28 mouse cellular contexts compared by ENCODE assay signal in the genomic region with DNA sequence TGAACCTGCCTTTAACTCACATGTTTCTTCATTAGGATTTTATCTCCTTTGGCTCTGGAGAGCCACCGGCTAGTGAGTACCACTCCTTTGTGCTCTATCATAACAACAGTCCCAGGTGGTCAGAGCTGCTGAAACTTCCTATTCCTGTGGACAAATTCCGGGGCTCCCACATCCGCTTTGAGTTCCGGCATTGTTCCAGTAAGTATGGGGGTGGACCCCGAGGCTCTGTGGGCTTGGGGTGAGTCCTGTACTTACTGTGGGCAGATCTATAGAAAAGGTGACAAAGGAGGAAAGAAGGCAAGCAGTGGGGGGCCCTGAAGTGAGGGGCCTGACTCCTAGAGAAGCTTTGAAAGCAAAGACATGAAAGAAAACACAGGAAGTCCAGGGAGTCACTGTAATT.
DNase-seq lines count a peak whose midpoint lies in the region; ATAC-seq and TF ChIP-seq lines count a peak whose summit lies in the region.
"Had no signal": no experiment of that assay in that cellular context is flagged by ENCODE, and none has a peak within 500 bp of the region (broad histone marks: within the 10 kb centered on the region; RNA-seq: fewer than 3 reads in every experiment).

No protein-coding gene starts in this region.

- ATAC-seq in forebrain, embryonic 16.5 days: no peak
- ATAC-seq: forebrain, embryonic 13.5 days; forebrain, postnatal 0 days; hindbrain, postnatal 0 days; inflammation-experienced regulatory T-cells, adult 6 months; intestine, embryonic 16.5 days had no signal

- no peak overlapping the region for H3K9ac ChIP-seq in forebrain, embryonic 16.5 days (replicated peaks; ENCODE audit: low read depth, low read length)
- H3K9ac ChIP-seq: embryonic facial prominence, embryonic 13.5 days; forebrain, embryonic 13.5 days; forebrain, postnatal 0 days; heart, embryonic 13.5 days; hindbrain, embryonic 13.5 days had no signal

- H3K4me2 ChIP-seq in forebrain, embryonic 16.5 days (ENCODE audit: low read length): no peak overlapping the region
- H3K4me2 ChIP-seq: embryonic facial prominence, embryonic 13.5 days; forebrain, embryonic 13.5 days; heart, embryonic 13.5 days; hindbrain, embryonic 13.5 days had no signal

- TF ChIP-seq CTCF in E14TG2a.4 (conservative IDR thresholded peaks at IDR 0.05; ENCODE audit: low read length): no peak

- 37% methylated on average over 5 of the region's 5 CpGs for WGBS in forebrain, embryonic 10.5 days
- WGBS in forebrain, embryonic 16.5 days: 26% methylated on average over 5 of the region's 5 CpGs

- no peak for DNase-seq in forebrain, embryonic 10.5 days (ENCODE audit: extremely low spot score, low spot score)
- peak; percentile 95 for DNase-seq in R1 (ENCODE audit: low read depth, low spot score)
- DNase-seq in kidney, adult 11 months: no peak
- no peak for DNase-seq in cerebellum, postnatal 10 days
- DNase-seq: adrenal gland, adult 2 months; adrenal gland, postnatal 14 days; cerebellum, adult 11 months; cerebellum, adult 2 months; cerebellum, adult 9-11 months; cerebellum, postnatal 36 days; embryo, embryonic 11 days; forebrain, postnatal 0 days; gastrocnemius, adult 2 months; gastrocnemius, postnatal 14 days; heart, adult 2 months; kidney, adult 2 months had no signal

- no peaks in the 10 kb centered on the region for H3K27me3 ChIP-seq in forebrain, embryonic 10.5 days (ENCODE audit: poor library complexity, severe bottlenecking)
- H3K27me3 ChIP-seq in forebrain, embryonic 16.5 days (replicated peaks; ENCODE audit: control insufficient read depth, insufficient read depth, low read length): no peaks in the 10 kb centered on the region
- H3K27me3 ChIP-seq in E14TG2a.4 (ENCODE audit: insufficient read depth, low read length): no peaks in the 10 kb centered on the region
- H3K27me3 ChIP-seq: embryonic facial prominence, embryonic 13.5 days; forebrain, embryonic 13.5 days; heart, embryonic 13.5 days; hindbrain, embryonic 13.5 days had no signal

- H3K4me3 ChIP-seq in forebrain, embryonic 10.5 days: no peak overlapping the region
- H3K4me3 ChIP-seq in forebrain, embryonic 16.5 days (replicated peaks; ENCODE audit: low read length): no peak overlapping the region
- peak overlapping the region; percentile 51 for H3K4me3 ChIP-seq in E14TG2a.4 (replicated peaks; ENCODE audit: low read length)
- H3K4me3 ChIP-seq: embryonic facial prominence, embryonic 10.5 days; embryonic facial prominence, embryonic 13.5 days; erythroblast, embryonic 14.5 days; forebrain, embryonic 13.5 days; gastrocnemius, adult 2 months; heart, adult 2 months; heart, embryonic 10.5 days; heart, embryonic 13.5 days; hindbrain, embryonic 13.5 days had no signal

- 0 out of 2 replicates have a peak overlapping the region, but pooled peaks have one; percentile 25 for H3K27ac ChIP-seq in forebrain, embryonic 10.5 days
- no peak overlapping the region for H3K27ac ChIP-seq in forebrain, embryonic 16.5 days (ENCODE audit: low read length)
- H3K27ac ChIP-seq: embryonic facial prominence, embryonic 10.5 days; embryonic facial prominence, embryonic 13.5 days; forebrain, embryonic 13.5 days; gastrocnemius, adult 2 months; heart, adult 2 months; heart, embryonic 10.5 days; heart, embryonic 13.5 days; hindbrain, embryonic 13.5 days; hindbrain, postnatal 0 days had no signal

- no peaks in the 10 kb centered on the region for H3K9me3 ChIP-seq in forebrain, embryonic 10.5 days
- no peaks in the 10 kb centered on the region for H3K9me3 ChIP-seq in forebrain, embryonic 16.5 days (ENCODE audit: control insufficient read depth, low read length)
- H3K9me3 ChIP-seq in E14TG2a.4 (ENCODE audit: low read length): no peaks in the 10 kb centered on the region
- H3K9me3 ChIP-seq: embryonic facial prominence, embryonic 10.5 days; embryonic facial prominence, embryonic 13.5 days; forebrain, embryonic 13.5 days; heart, embryonic 10.5 days; heart, embryonic 13.5 days; hindbrain, embryonic 13.5 days had no signal

- H3K36me3 ChIP-seq in forebrain, embryonic 10.5 days (replicated peaks): no peaks in the 10 kb centered on the region
- H3K36me3 ChIP-seq in forebrain, embryonic 16.5 days (ENCODE audit: control insufficient read depth, insufficient read depth): no peaks in the 10 kb centered on the region
- H3K36me3 ChIP-seq in E14TG2a.4 (ENCODE audit: insufficient read depth, low read length): no peaks in the 10 kb centered on the region
- H3K36me3 ChIP-seq: embryonic facial prominence, embryonic 10.5 days; embryonic facial prominence, embryonic 13.5 days; heart, embryonic 10.5 days; heart, embryonic 13.5 days had no signal

- peaks cover 10% of the 10 kb centered on the region for H3K4me1 ChIP-seq in forebrain, embryonic 10.5 days
- no peaks in the 10 kb centered on the region for H3K4me1 ChIP-seq in forebrain, embryonic 16.5 days (replicated peaks; ENCODE audit: control insufficient read depth, insufficient read depth, low read length)
- peaks cover 22% of the 10 kb centered on the region for H3K4me1 ChIP-seq in E14TG2a.4 (replicated peaks; ENCODE audit: low read depth, low read length)
- H3K4me1 ChIP-seq: embryonic facial prominence, embryonic 10.5 days; embryonic facial prominence, embryonic 13.5 days; forebrain, embryonic 13.5 days; hindbrain, embryonic 13.5 days had no signal
